Mouse (Mus musculus) MEL (cell line): ENCODE results near the gene Treh. TPM values are rescaled to one million over a fixed set of nuclear protein-coding genes. Genes with fewer than 3 reads are reported as not detected.

Experiments used
- DNase-seq: peaks from one replicate; pipeline ENCODE4 v3.0.0; 2011; ENCODE audit warnings: low read depth, low spot score
- H3K27ac ChIP-seq: 2 replicates; pipeline ENCODE4 v1.5.1; 2012; ENCODE audit warnings: low read depth, mild to moderate bottlenecking, control low read depth, low read length, moderate library complexity; ENCODE audit not compliant: control insufficient read depth
- H3K27me3 ChIP-seq, 2 experiments: fragments of 150-350 bp in 1 of 2; sonication (generic) in 1 of 2; 2 replicates each; pipeline ENCODE4 v1.6.1; 2012; ENCODE audit warnings: low read length in 2 of 2, mild to moderate bottlenecking in 2 of 2, improper control_type of control experiment in 1 of 2, moderate library complexity in 1 of 2; ENCODE audit not compliant: insufficient read depth in 2 of 2, control insufficient read depth in 1 of 2
- H3K36me3 ChIP-seq, 2 experiments: 2 replicates each; pipeline ENCODE4 v1.6.1; 2012 to 2014; ENCODE audit warnings: low read length in 2 of 2, improper control_type of control experiment in 1 of 2, inconsistent platforms in 1 of 2, mild to moderate bottlenecking in 1 of 2; ENCODE audit not compliant: insufficient read depth in 2 of 2, control insufficient read depth in 1 of 2
- H3K4me1 ChIP-seq, 2 experiments: fragments of 150-350 bp in 1 of 2; sonication (generic) in 1 of 2; 2 replicates each; pipeline ENCODE4 v1.6.1; 2012; ENCODE audit warnings: low read length in 2 of 2, improper control_type of control experiment in 1 of 2, mild to moderate bottlenecking in 1 of 2; ENCODE audit not compliant: insufficient read depth in 2 of 2, control insufficient read depth in 1 of 2
- H3K4me3 ChIP-seq, 2 experiments: fragments of 150-350 bp in 1 of 2; sonication (generic) in 1 of 2; 2 replicates each; pipeline ENCODE4 v1.5.1; 2012; ENCODE audit warnings: low read depth in 2 of 2, low read length in 2 of 2, mild to moderate bottlenecking in 2 of 2, moderate library complexity in 2 of 2, control low read depth in 1 of 2, improper control_type of control experiment in 1 of 2; ENCODE audit not compliant: control insufficient read depth in 1 of 2, insufficient read depth in 1 of 2
- H3K79me2 ChIP-seq: 2 replicates; pipeline ENCODE4 v1.6.1; 2012; ENCODE audit warnings: mild to moderate bottlenecking, low read length, moderate library complexity; ENCODE audit not compliant: control insufficient read depth, poor library complexity, insufficient read depth
- H3K9ac ChIP-seq: 2 replicates; pipeline ENCODE4 v1.6.1; 2012; ENCODE audit warnings: low read depth, mild to moderate bottlenecking, control low read depth, low read length, moderate library complexity; ENCODE audit not compliant: control insufficient read depth, poor library complexity, severe bottlenecking
- H3K9me3 ChIP-seq: fragments of 150-350 bp; sonication (generic); replicated peaks from 2 replicates; pipeline ENCODE4 v1.6.1; 2012; ENCODE audit warnings: mild to moderate bottlenecking, low read length, improper control_type of control experiment, moderate library complexity; ENCODE audit not compliant: insufficient read depth
- CHD1 ChIP-seq: IDR thresholded peaks from 2 replicates; pipeline ENCODE4 v1.6.1; 2012; ENCODE audit warnings: low read depth, mild to moderate bottlenecking, inconsistent platforms, low read length, improper control_type of control experiment
- ETS1 ChIP-seq: IDR thresholded peaks from 2 replicates; pipeline ENCODE4 v1.6.1; 2012; ENCODE audit warnings: low read depth, mild to moderate bottlenecking, inconsistent platforms, low read length, improper control_type of control experiment, moderate library complexity
- MXI1 ChIP-seq: IDR thresholded peaks from 2 replicates; pipeline ENCODE4 v1.6.1; 2011; ENCODE audit warnings: mild to moderate bottlenecking, low read depth, low read length, improper control_type of control experiment
- MYB ChIP-seq: IDR thresholded peaks from 2 replicates; pipeline ENCODE4 v1.6.1; 2011; ENCODE audit warnings: mild to moderate bottlenecking, low read depth, low read length, improper control_type of control experiment
- NELFE ChIP-seq: IDR thresholded peaks from 2 replicates; pipeline ENCODE4 v1.6.1; 2011; ENCODE audit warnings: low read depth, low read length, improper control_type of control experiment
- POLR2A ChIP-seq, 2 experiments: IDR thresholded peaks; 2 replicates each; pipeline ENCODE4 v1.6.1; 2011 to 2012; ENCODE audit warnings: low read length in 2 of 2, mild to moderate bottlenecking in 2 of 2, control low read depth in 1 of 2, improper control_type of control experiment in 1 of 2, low read depth in 1 of 2, moderate library complexity in 1 of 2; ENCODE audit not compliant: control insufficient read depth in 1 of 2, insufficient read depth in 1 of 2, poor library complexity in 1 of 2
- POLR2AphosphoS2 ChIP-seq: IDR thresholded peaks from 2 replicates; pipeline ENCODE4 v1.6.1; 2011; ENCODE audit warnings: low read length, improper control_type of control experiment
- POLR2AphosphoS5 ChIP-seq: IDR thresholded peaks from 2 replicates; pipeline ENCODE4 v1.6.1; 2012; ENCODE audit warnings: low read depth, borderline replicate concordance, mild to moderate bottlenecking, inconsistent platforms, low read length, moderate library complexity, mixed read lengths
- SMC3 ChIP-seq: IDR thresholded peaks from 2 replicates; pipeline ENCODE4 v1.6.1; 2011; ENCODE audit warnings: low read depth, low read length, improper control_type of control experiment
- TBP ChIP-seq: IDR thresholded peaks from 2 replicates; pipeline ENCODE4 v1.8.0; 2011; ENCODE audit warnings: low read depth, low read length, improper control_type of control experiment
- TCF12 ChIP-seq: IDR thresholded peaks from 2 replicates; pipeline ENCODE4 v1.6.1; 2014; ENCODE audit warnings: low read depth, mild to moderate bottlenecking, inconsistent platforms, low read length, improper control_type of control experiment, moderate library complexity
- UBTF ChIP-seq: IDR thresholded peaks from 2 replicates; pipeline ENCODE4 v1.6.1; 2012; ENCODE audit warnings: low read depth, mild to moderate bottlenecking, inconsistent platforms, low read length, improper control_type of control experiment, moderate library complexity, borderline replicate concordance; ENCODE audit not compliant: insufficient read depth
- USF1 ChIP-seq: IDR thresholded peaks from 2 replicates; pipeline ENCODE4 v1.6.1; 2014; ENCODE audit warnings: low read depth, mild to moderate bottlenecking, inconsistent platforms, low read length, improper control_type of control experiment, moderate library complexity
- ZC3H11A ChIP-seq: IDR thresholded peaks from 2 replicates; pipeline ENCODE4 v1.6.1; 2012; ENCODE audit warnings: low read depth, mild to moderate bottlenecking, inconsistent platforms, low read length, improper control_type of control experiment
- ZKSCAN1 ChIP-seq: IDR thresholded peaks from 2 replicates; pipeline ENCODE4 v1.6.1; 2012; ENCODE audit warnings: low read depth, mild to moderate bottlenecking, inconsistent platforms, low read length, improper control_type of control experiment, moderate library complexity
- ZMIZ1 ChIP-seq: IDR thresholded peaks from 2 replicates; pipeline ENCODE4 v1.6.1; 2012; ENCODE audit warnings: low read depth, mild to moderate bottlenecking, inconsistent platforms, low read length, improper control_type of control experiment, moderate library complexity
- polyA plus RNA-seq, 2 experiments: library from polyadenylated mRNA; stranded (reverse) in 1 of 2; unstranded in 1 of 2; fragments of >175 nt in 1 of 2; fragments of >200 nt in 1 of 2; gene quantifications; 2 replicates each; pipeline versions ENCODE4 v1.2.1 to v1.2.4; 2012; ENCODE audit warnings: low replicate concordance in 2 of 2, low read depth in 1 of 2; ENCODE audit not compliant: insufficient read length in 2 of 2, insufficient read depth in 1 of 2, missing spikeins in 1 of 2
- total RNA-seq: library from RNA; depleted of rRNA; stranded (reverse); fragments of 300-350 nt; gene quantifications from 2 replicates; pipeline ENCODE4 v1.2.3, GENCODE M21; 2012

Gene Treh
- total and polyA plus RNA-seq, 3 experiments: not detected

DNA sequence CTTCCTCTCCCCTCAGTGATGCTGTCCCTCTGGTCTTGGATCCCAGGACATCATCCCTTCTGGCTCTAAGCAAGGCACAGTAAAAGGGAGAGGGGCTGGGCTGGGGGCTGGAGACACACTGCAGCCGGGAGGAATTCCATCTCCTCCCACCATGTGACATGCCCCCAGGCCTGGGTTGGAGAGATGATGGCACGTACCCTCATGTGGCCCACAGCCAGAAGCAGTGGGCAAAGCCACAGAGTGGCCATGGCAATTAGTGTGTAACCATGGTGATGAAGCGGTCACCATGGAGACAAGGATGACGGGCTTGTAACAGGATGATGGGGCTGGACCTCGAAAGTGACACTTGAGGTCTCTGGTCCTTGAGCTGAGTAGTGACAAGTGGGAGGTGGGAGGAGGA, 13.6 kb downstream of the Treh start:
- Histone ChIP-seq H3K36me3 (no peaks in the 10 kb centered on the region), H3K79me2 (no peaks in the 10 kb centered on the region), H3K9ac (no peak overlapping the region), H3K27me3 (peaks cover 0 to under 1% of the 10 kb centered on the region in 2 experiments; a peak in 3 of 4 replicates), H3K4me1 (peaks cover 0 to 3% of the 10 kb centered on the region in 2 experiments; a peak in 1 of 4 replicates), H3K27ac (no peak overlapping the region), H3K4me3 (no peak overlapping the region), H3K9me3 (no peaks in the 10 kb centered on the region)
- no peak for DNase-seq
- TF ChIP-seq ZMIZ1 (no peak), POLR2AphosphoS2 (no peak), SMC3 (no peak), MXI1 (no peak), POLR2AphosphoS5 (no peak), ETS1 (no peak), TCF12 (no peak), TBP (no peak), CHD1 (no peak), POLR2A (IDR thresholded peaks at IDR 0.05; ENCODE audit: control insufficient read depth in 1 of 2, insufficient read depth in 1 of 2, low read depth in 1 of 2, low read length in 2 of 2, poor library complexity in 1 of 2) (no peak)

DNA sequence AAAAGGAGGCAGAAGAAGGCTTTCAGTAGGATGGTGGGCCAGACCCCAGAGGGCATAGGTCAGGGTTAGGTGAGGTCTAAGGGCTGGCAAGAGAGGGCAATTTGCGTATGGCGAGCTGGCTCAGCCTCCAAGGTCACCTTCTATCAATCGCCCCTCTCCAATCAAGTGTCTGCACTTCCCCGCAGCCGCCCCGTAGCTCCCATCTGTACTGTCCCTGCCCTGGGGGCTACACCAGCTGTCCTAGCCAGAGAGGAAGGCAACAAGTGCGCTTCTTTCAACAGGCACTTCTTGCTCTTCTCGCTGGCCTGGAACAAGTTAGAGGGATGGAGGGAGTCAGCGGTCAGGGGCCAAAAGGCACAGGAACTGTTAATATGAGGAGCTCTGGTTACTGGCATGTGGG, 15.0 kb downstream of the Treh start:
- DNase-seq: no peak
- no peaks in the 10 kb centered on the region for H3K79me2 ChIP-seq
- TF ChIP-seq UBTF (no peak), ZC3H11A (no peak), POLR2AphosphoS2 (no peak), POLR2A (IDR thresholded peaks at IDR 0.05; ENCODE audit: control insufficient read depth in 1 of 2, insufficient read depth in 1 of 2, low read depth in 1 of 2, low read length in 2 of 2, poor library complexity in 1 of 2) (no peak), ZMIZ1 (no peak), USF1 (no peak), MXI1 (no peak), SMC3 (no peak), ZKSCAN1 (no peak), MYB (no peak)
- TF ChIP-seq, all 39 proteins: peak for 0
- Histone ChIP-seq H3K4me3 (no peak overlapping the region), H3K9ac (no peak overlapping the region), H3K27ac (no peak overlapping the region), H3K9me3 (no peaks in the 10 kb centered on the region), H3K36me3 (no peaks in the 10 kb centered on the region), H3K4me1 (peaks cover 0 to 3% of the 10 kb centered on the region in 2 experiments; a peak in 1 of 4 replicates), H3K27me3 (no peaks in the 10 kb centered on the region; a peak in 1 of 4 replicates)

DNA sequence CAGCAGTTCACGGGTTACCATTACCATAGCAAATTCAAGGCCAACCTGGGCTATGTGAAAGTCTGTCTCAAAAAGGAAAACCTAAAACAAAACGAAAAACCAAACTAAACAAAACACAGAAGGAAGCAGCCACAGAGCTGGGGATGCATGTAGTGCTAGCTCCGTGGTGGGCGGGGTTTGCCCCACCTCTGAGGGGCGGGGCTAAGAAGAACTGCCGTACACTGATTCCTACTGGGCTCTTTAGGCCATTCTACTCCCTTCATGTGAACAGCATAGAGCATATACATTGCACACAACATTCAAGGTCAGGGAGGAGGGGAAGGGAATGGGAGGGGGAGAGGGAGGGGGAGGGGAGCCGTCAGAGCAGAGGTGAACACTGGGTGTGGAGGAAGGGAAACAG, 17.6 kb downstream of the Treh start:
- no peaks in the 10 kb centered on the region for H3K27me3 ChIP-seq
- no peaks in the 10 kb centered on the region for H3K9me3 ChIP-seq
- TF ChIP-seq NELFE: no peak
- TF ChIP-seq ZC3H11A: no peak
- TF ChIP-seq, all 39 proteins: peak for 0
- Histone ChIP-seq H3K79me2 (no peaks in the 10 kb centered on the region), H3K36me3 (no peaks in the 10 kb centered on the region), H3K9ac (no peak overlapping the region), H3K4me3 (no peak overlapping the region), H3K4me1 (peaks cover 0 to 3% of the 10 kb centered on the region in 2 experiments; a peak in 1 of 4 replicates), H3K27ac (no peak overlapping the region)
- DNase-seq: peak; percentile 50
